Mouse (Mus musculus): ENCODE measurements around the gene Cmya5. TPM values are rescaled to one million over a fixed set of nuclear protein-coding genes. Genes with fewer than 3 reads are reported as not detected.

Gene Cmya5
- polyA plus RNA-seq, 1 experiment, result 0.50 TPM

DNA sequence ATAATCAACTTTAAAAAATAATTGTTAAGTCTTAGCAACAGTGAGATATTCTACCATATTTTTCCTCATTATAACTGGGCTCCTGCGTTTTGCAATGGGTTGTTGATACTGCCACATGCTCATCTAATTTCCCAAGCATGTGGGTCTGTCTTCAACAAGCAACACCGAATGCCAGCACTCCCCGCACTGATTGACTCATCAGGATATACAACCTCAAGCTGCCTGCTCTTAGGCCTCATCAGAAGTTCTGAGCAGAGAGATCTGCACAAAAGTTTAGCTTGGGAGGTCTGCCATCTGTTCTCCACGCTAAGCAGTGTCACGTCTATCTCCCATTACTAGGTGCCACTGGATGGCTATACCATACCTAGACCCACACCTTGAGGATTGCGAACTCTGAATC is 76.2 kb downstream of the Cmya5 start:
- TF ChIP-seq POLR2A (IDR thresholded peaks at IDR 0.05; ENCODE audit: borderline replicate concordance, control insufficient read depth, low read depth, low read length) (no peak), CTCF (IDR thresholded peaks at IDR 0.05; ENCODE audit: control insufficient read depth, insufficient read depth, low read length) (no peak)
- H3K4me1 ChIP-seq (ENCODE audit: control insufficient read depth, insufficient read depth, low read length), result no peaks in the 10 kb centered on the region
- no peak overlapping the region for H3K4me3 ChIP-seq (replicated peaks; ENCODE audit: control insufficient read depth, low read depth, low read length)
- no peak overlapping the region for H3K27ac ChIP-seq (ENCODE audit: control insufficient read depth, insufficient read depth, low read depth, low read length, poor library complexity)
- 87% methylated on average over 6 of the region's 6 CpGs for WGBS

DNA sequence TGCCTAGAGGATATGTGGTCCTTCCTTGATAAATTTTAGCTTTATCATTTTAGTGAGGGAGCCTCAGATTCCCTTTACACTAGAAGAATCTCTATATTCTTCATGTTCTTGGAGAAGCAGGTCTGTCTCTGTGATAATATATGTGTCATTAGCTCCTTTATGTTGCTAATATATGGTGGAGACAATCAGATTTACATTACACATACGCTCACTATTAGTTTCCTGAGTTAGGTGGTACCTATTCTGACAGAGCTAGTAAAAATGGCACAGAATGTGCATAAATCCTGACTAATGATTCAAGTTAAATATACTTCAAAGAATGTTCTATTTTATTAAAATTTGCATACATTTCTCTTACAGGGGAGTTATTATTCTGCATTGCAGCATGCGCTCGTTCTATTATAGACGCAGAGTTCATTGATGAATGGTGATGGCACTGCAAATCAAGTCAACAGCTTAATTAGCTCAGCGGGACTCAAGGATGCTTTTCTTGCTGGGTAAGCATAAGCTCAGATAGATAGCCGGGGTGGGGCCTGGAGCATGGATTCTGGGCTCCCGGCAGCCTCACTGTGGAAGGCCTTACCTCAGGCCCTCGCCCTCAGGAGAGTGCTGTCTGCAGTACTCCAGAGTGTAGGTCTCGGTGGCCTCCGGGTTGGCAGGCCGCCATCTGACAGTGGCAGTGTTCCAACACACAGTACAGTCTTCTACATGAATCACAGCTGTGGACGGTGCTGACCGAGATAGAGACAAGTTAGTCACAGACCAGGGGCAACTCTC is 81.5 kb downstream of the Cmya5 start:
- H3K27ac ChIP-seq (ENCODE audit: control insufficient read depth, insufficient read depth, low read depth, low read length, poor library complexity), result no peak overlapping the region
- no peaks in the 10 kb centered on the region for H3K4me1 ChIP-seq (ENCODE audit: control insufficient read depth, insufficient read depth, low read length)
- no peak overlapping the region for H3K4me3 ChIP-seq (replicated peaks; ENCODE audit: control insufficient read depth, low read depth, low read length)
- 67% methylated on average over 13 of the region's 13 CpGs for WGBS
- TF ChIP-seq POLR2A (IDR thresholded peaks at IDR 0.05; ENCODE audit: borderline replicate concordance, control insufficient read depth, low read depth, low read length) (no peak), CTCF (IDR thresholded peaks at IDR 0.05; ENCODE audit: control insufficient read depth, insufficient read depth, low read length) (no peak)

DNA sequence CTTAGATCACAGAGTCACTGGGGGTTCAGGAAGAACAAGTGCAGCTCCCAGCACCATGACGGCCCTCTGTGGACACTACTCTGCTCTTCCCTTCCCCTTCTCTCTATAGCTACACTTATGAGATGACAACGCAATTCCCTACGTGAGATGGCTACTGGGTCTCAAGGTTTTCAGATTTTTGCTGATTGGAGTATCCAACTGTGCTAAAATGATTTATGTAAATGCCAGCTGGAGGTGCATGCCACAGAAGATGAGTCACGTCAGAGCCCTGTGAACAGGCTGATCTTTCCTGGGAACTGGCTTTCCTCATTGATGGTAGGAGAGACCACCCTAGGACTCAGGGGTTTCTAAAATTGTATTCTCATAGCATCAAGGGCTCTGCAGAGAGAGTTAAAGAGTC is 83.2 kb downstream of the Cmya5 start:
- TF ChIP-seq POLR2A (IDR thresholded peaks at IDR 0.05; ENCODE audit: borderline replicate concordance, control insufficient read depth, low read depth, low read length) (no peak), CTCF (IDR thresholded peaks at IDR 0.05; ENCODE audit: control insufficient read depth, insufficient read depth, low read length) (no peak)
- Histone ChIP-seq H3K4me3 (replicated peaks; ENCODE audit: control insufficient read depth, low read depth, low read length) (no peak overlapping the region), H3K4me1 (ENCODE audit: control insufficient read depth, insufficient read depth, low read length) (no peaks in the 10 kb centered on the region), H3K27ac (ENCODE audit: control insufficient read depth, insufficient read depth, low read depth, low read length, poor library complexity) (no peak overlapping the region)
- 77% methylated on average over 4 of the region's 4 CpGs for WGBS

DNA sequence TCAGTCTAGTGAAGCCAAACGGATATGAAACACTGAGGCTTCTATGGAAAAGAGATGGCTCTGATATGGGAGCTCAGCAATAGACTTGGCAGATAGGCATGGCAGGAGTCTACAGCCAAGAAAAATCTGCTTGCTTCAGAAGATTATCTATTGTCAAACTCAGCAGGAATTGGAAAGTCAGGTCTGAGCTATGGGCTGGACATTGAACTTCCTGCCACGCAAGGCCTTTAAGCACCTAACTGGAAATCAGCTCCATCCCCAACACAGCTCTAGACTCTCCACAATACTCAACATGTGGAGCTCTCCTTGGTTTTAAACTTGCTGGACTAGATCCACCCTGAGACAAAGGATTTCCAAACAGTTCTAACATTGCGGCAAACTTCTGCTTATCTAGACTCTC is 84.1 kb downstream of the Cmya5 start:
- TF ChIP-seq CTCF (IDR thresholded peaks at IDR 0.05; ENCODE audit: control insufficient read depth, insufficient read depth, low read length), result no peak
- Histone ChIP-seq H3K27ac (ENCODE audit: control insufficient read depth, insufficient read depth, low read depth, low read length, poor library complexity) (no peak overlapping the region), H3K4me3 (replicated peaks; ENCODE audit: control insufficient read depth, low read depth, low read length) (no peak overlapping the region), H3K4me1 (ENCODE audit: control insufficient read depth, insufficient read depth, low read length) (no peaks in the 10 kb centered on the region)
- 78% methylated on average over 3 of the region's 3 CpGs for WGBS

DNA sequence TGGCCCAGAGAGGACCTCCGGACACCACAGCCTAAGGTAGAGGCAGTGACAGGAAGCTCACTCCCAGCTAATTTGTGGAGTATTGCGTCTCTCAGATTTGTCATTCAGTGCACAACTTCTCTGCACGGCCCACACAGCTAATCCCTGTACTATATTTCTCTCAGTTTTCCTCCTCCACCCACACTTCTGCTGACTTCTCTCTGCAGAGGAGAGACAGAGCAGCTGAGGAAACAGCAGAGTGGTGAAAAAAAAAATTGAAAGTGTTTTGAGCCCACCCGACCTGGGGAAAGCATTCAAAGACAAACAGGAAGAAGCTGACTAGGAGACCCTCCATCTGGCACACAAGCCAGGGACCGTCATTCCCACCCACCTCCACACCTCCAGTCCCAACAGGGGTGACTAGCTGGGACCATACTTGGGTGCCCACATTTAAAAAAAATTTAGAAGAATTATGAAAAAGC is 85.9 kb downstream of the Cmya5 start:
- no peak overlapping the region for H3K27ac ChIP-seq (ENCODE audit: control insufficient read depth, insufficient read depth, low read depth, low read length, poor library complexity)
- H3K4me3 ChIP-seq (replicated peaks; ENCODE audit: control insufficient read depth, low read depth, low read length), result no peak overlapping the region
- H3K4me1 ChIP-seq (ENCODE audit: control insufficient read depth, insufficient read depth, low read length), result no peaks in the 10 kb centered on the region
- TF ChIP-seq POLR2A (IDR thresholded peaks at IDR 0.05; ENCODE audit: borderline replicate concordance, control insufficient read depth, low read depth, low read length) (no peak), CTCF (IDR thresholded peaks at IDR 0.05; ENCODE audit: control insufficient read depth, insufficient read depth, low read length) (no peak)
- WGBS, result 67% methylated on average over 5 of the region's 5 CpGs

DNA sequence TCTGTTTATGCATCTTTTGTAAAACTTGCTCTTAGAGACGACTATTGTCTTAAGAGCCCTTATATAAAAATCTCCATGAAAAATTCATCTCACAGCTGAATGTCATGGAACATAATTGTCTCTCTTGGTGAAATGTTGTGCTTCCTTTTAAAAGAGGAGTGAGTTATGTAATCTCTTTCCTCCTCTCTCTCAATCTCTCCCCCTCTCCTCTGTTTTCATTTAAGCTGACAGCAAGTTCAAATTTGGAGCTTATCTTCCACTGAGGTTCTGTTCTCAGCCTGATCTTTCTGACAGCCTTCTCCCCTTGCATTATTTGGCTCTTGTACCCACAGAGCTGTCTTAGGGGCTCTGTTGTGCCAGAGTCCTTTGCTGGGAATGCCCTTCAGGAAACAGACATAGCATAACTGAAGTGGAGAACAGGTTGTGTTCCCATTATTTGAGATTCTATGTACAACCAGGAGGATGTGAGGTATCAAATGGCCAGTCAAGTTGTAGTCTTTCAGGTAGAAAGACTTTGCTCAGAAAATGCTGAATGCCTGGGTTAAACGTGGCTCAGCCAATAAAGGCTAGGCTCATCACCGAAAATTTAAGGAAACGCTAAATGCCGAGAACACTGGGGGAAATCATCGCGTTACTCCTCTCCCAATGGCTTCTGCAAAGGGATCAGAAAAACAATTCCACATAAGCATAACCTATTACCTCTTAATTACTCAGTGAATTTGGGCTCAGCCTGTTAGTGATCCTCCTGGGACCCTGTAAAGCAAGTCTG is 86.8 kb downstream of the Cmya5 start:
- Histone ChIP-seq H3K4me3 (replicated peaks; ENCODE audit: control insufficient read depth, low read depth, low read length) (no peak overlapping the region), H3K4me1 (ENCODE audit: control insufficient read depth, insufficient read depth, low read length) (no peaks in the 10 kb centered on the region), H3K27ac (ENCODE audit: control insufficient read depth, insufficient read depth, low read depth, low read length, poor library complexity) (no peak overlapping the region)
- TF ChIP-seq POLR2A (IDR thresholded peaks at IDR 0.05; ENCODE audit: borderline replicate concordance, control insufficient read depth, low read depth, low read length) (no peak), CTCF (IDR thresholded peaks at IDR 0.05; ENCODE audit: control insufficient read depth, insufficient read depth, low read length) (no peak)
- WGBS, result 83% methylated on average over 7 of the region's 7 CpGs

DNA sequence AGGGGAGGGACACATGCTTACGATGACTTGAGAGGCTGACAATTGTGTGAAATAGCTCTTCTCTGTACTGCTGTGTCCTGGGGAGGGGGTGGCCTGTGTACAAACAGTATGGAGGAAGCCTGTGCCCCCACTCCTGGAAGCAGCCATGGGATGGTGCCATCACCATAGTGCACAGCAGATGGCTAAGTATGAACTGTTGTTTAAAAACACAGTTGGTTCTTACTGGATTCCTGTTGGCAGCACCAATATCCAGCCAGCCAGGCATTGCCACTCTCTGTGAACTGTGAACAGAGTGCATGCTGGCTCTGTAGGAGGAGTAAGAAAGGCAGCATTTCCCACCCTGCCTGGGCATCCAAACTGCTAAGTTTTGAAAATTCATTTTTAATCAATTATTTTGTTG is 88.4 kb downstream of the Cmya5 start:
- TF ChIP-seq CTCF (IDR thresholded peaks at IDR 0.05; ENCODE audit: control insufficient read depth, insufficient read depth, low read length) (no peak), POLR2A (IDR thresholded peaks at IDR 0.05; ENCODE audit: borderline replicate concordance, control insufficient read depth, low read depth, low read length) (no peak)
- Histone ChIP-seq H3K27ac (ENCODE audit: control insufficient read depth, insufficient read depth, low read depth, low read length, poor library complexity) (no peak overlapping the region), H3K4me3 (replicated peaks; ENCODE audit: control insufficient read depth, low read depth, low read length) (no peak overlapping the region), H3K4me1 (ENCODE audit: control insufficient read depth, insufficient read depth, low read length) (no peaks in the 10 kb centered on the region)
- 91% methylated on average over 1 of the region's 1 CpGs for WGBS

DNA sequence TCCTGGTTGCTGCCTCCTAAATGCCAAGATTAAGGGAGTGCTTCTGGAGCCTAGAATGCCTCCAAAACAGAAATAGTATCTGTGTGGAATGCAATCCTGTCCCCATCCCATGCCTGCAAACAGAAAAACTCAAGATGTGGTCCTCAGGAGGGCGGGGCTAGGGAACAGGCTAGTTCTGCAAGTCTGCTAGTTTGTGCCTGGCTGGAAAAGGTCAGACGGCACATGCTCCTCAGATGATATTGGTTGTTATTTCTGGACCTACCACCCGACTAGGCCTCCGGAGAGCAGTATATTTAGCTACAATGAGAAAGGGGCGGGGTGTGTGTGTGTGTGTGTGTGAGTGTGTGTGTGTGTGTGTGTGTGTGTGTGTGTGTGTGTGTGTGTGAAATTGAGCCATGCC is 93.0 kb downstream of the Cmya5 start:
- no peaks in the 10 kb centered on the region for H3K4me1 ChIP-seq (ENCODE audit: control insufficient read depth, insufficient read depth, low read length)
- no peak for TF ChIP-seq CTCF (IDR thresholded peaks at IDR 0.05; ENCODE audit: control insufficient read depth, insufficient read depth, low read length)
- TF ChIP-seq POLR2A (IDR thresholded peaks at IDR 0.05; ENCODE audit: borderline replicate concordance, control insufficient read depth, low read depth, low read length), result no peak
- H3K4me3 ChIP-seq (replicated peaks; ENCODE audit: control insufficient read depth, low read depth, low read length), result no peak overlapping the region
- WGBS, result 87% methylated on average over 5 of the region's 5 CpGs
- H3K27ac ChIP-seq (ENCODE audit: control insufficient read depth, insufficient read depth, low read depth, low read length, poor library complexity), result no peak overlapping the region

All from bone marrow, adult 2 months (tissue).